Mouse (Mus musculus) embryonic facial prominence, embryonic 13.5 days (tissue): ENCODE results near the gene Steap2. TPM values are rescaled to one million over a fixed set of nuclear protein-coding genes. Genes with fewer than 3 reads are reported as not detected.
A peak's percentile ranks its signal among the peaks of the same experiment; 100 is the strongest.
"Not testable (repeated sequence)": the region's sequence is repeated elsewhere in the genome, so short reads cannot be mapped to it uniquely, and the experiment has no call there.

Experiments used
- ATAC-seq: fragments of 200-750 bp; cut with Nextera tagmentation; 2 replicates; pipeline ENCODE4 v1.8.0; 2017; ENCODE audit warnings: low read depth; ENCODE audit not compliant: insufficient number of reproducible peaks, insufficient read depth, low FRiP score, low TSS enrichment
- H3K27ac ChIP-seq: fragments of 300-500 bp; sonication (generic); 2 replicates; pipeline ENCODE4 v1.5.1; 2015; ENCODE audit warnings: moderate library complexity, mild to moderate bottlenecking, inconsistent platforms
- H3K27me3 ChIP-seq: fragments of 300-500 bp; sonication (generic); 2 replicates; pipeline ENCODE4 v1.6.1; 2015; ENCODE audit warnings: mild to moderate bottlenecking, inconsistent platforms
- H3K36me3 ChIP-seq: fragments of 300-500 bp; sonication (generic); 2 replicates; pipeline ENCODE4 v1.6.1; 2015; ENCODE audit warnings: mild to moderate bottlenecking, inconsistent platforms
- H3K4me1 ChIP-seq: fragments of 300-500 bp; sonication (generic); 2 replicates; pipeline ENCODE4 v1.6.1; 2015; ENCODE audit warnings: inconsistent platforms
- H3K4me2 ChIP-seq: fragments of 300-500 bp; sonication (generic); 2 replicates; pipeline ENCODE4 v1.6.1; 2015; ENCODE audit warnings: moderate library complexity, mild to moderate bottlenecking, inconsistent platforms
- H3K4me3 ChIP-seq: fragments of 300-500 bp; sonication (generic); 2 replicates; pipeline ENCODE4 v1.5.1; 2015; ENCODE audit warnings: mild to moderate bottlenecking, inconsistent platforms
- H3K9ac ChIP-seq: fragments of 300-500 bp; sonication (generic); 2 replicates; pipeline ENCODE4 v1.6.1; 2015; ENCODE audit warnings: mild to moderate bottlenecking, inconsistent platforms
- H3K9me3 ChIP-seq: fragments of 300-500 bp; sonication (generic); 2 replicates; pipeline ENCODE4 v1.6.1; 2016; ENCODE audit warnings: inconsistent platforms
- WGBS: fragments of 180-500 bp; shearing (Covaris S2); methylation state at CpG from one replicate; pipeline ENCODE4 v1.1.7; 2015; ENCODE audit warnings: mixed read lengths; 5-methylcytosine and 5-hydroxymethylcytosine counted together
- polyA plus RNA-seq: library from polyadenylated mRNA; unstranded; fragments of >200 nt; fragmentation: Nextera tagmentation; extraction: Ambion mirVana; gene quantifications from 2 replicates; pipeline ENCODE4 v1.2.1, GENCODE M21; 2015

The Steap2 gene
- polyA plus RNA-seq, 1 experiment from 2014 or later = 7.9 TPM

- Histone ChIP-seq H3K4me2 (no peak overlapping the region), H3K27ac (no peak overlapping the region), H3K4me1 (peaks cover 5% of the 10 kb centered on the region; the same call in 1 of the 2 replicates), H3K4me3 (no peak overlapping the region), H3K9ac (no peak overlapping the region), H3K9me3 (no peaks in the 10 kb centered on the region), H3K27me3 (no peaks in the 10 kb centered on the region), H3K36me3 (no peaks in the 10 kb centered on the region)
- WGBS = 92% methylated on average over 5 of the region's 5 CpGs
- no peak for ATAC-seq
Measured at GRCm38 (mm10) chr5:5695401-5695942, 1.1 kb upstream of the Steap2 start.

DNA sequence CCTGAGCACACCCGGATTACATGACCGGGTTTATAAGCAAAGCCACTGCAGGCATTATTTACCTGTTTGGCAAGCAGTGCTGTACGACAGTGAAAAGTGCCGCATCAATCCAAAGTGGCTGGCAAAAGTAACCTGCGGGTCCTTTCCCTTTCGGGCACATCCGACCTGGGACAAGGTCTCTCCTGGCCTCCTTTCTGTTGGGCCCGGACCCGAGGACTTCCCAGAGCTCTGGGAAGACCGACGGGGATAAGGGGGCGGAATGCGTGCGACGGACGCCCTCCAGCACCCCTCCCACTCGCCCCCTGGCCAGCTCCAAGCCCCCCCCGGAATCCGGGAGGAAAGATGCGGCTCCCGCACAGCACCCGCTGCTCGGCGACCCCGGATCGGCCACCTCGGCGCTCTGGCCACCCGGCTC, 830 bp downstream of the Steap2 start:
- no peaks in the 10 kb centered on the region for H3K36me3 ChIP-seq
- H3K4me3 ChIP-seq = peak overlapping the region; percentile 75
- under 1% methylated on average over 21 of the region's 29 CpGs for WGBS
- H3K9ac ChIP-seq = peak overlapping the region; percentile 84
- peak overlapping the region; percentile 79 for H3K4me2 ChIP-seq
- ATAC-seq = peak; percentile 60
- no peaks in the 10 kb centered on the region for H3K27me3 ChIP-seq
- H3K27ac ChIP-seq = peak overlapping the region; percentile 39; the same call in 1 of the 2 replicates
- no peaks in the 10 kb centered on the region for H3K9me3 ChIP-seq
- peaks cover 5% of the 10 kb centered on the region; the same call in 1 of the 2 replicates for H3K4me1 ChIP-seq

DNA sequence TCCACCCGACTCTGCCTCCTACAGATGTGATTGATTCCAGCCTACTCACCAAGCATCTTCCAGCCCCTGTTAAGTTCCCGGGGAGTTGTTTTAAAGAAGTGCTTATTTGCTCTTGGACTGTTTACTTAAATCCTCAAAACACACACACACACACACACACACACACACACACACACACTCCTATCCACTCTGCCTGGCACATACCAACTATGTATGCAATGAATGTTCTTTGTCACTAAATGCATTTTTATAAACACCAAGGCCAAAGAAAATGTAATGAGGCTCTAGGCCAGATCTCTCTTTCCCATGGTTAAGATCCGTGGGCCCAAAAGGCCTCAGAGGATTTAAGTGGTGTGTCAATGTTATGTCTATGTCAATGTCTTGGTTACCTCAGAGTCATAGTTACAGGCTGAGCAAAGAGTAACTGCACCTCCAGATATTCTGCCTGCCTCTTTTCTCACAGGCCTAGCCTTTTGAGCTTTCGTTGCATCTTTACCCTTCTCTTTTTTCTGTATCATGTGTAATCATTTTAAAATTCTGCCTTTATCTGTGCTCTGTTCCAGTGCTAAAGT, 2.1 kb downstream of the Steap2 start:
- 52% methylated on average over 4 of the region's 4 CpGs for WGBS
- Histone ChIP-seq H3K4me3 (no peak overlapping the region), H3K9me3 (no peaks in the 10 kb centered on the region), H3K36me3 (no peaks in the 10 kb centered on the region), H3K4me2 (no peak overlapping the region), H3K27me3 (no peaks in the 10 kb centered on the region), H3K9ac (no peak overlapping the region), H3K4me1 (peaks cover 5% of the 10 kb centered on the region; the same call in 1 of the 2 replicates), H3K27ac (no peak overlapping the region)
- no peak for ATAC-seq

GRCm38 (mm10) chr5:5688945-5689540, 5.3 kb downstream of the Steap2 start:
- H3K4me1 ChIP-seq = peaks cover 5% of the 10 kb centered on the region; the same call in 1 of the 2 replicates
- H3K36me3 ChIP-seq = no peaks in the 10 kb centered on the region
- no peak overlapping the region for H3K4me2 ChIP-seq
- no peak overlapping the region for H3K4me3 ChIP-seq
- no peak overlapping the region for H3K27ac ChIP-seq
- ATAC-seq = no peak
- H3K9ac ChIP-seq = no peak overlapping the region
- no peaks in the 10 kb centered on the region for H3K9me3 ChIP-seq
- WGBS = 74% methylated on average over 8 of the region's 8 CpGs
- H3K27me3 ChIP-seq = no peaks in the 10 kb centered on the region

DNA sequence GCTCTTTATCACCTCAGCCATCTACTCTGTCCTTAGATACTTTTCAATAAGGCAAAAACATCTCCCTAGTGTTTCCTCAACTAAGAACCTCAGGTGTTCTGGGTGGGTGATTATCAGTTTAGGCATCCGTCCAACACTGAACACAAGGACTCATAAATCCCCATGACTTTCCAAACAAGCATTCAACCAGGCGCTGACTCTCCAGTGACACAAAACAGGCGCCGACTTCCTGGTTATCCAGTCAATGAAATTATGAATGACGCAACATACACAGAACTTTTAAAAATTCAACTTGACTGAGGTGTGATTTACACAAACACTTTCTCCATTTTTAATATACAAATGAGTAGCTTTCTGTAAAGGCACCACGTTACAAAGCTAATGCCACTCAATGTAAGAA, 6.2 kb downstream of the Steap2 start:
- ATAC-seq = no peak
- H3K27me3 ChIP-seq = no peaks in the 10 kb centered on the region
- H3K4me2 ChIP-seq = no peak overlapping the region
- no peak overlapping the region for H3K4me3 ChIP-seq
- H3K9ac ChIP-seq = no peak overlapping the region
- H3K9me3 ChIP-seq = no peaks in the 10 kb centered on the region
- no peak overlapping the region for H3K27ac ChIP-seq
- peaks cover 5% of the 10 kb centered on the region; the same call in 1 of the 2 replicates for H3K4me1 ChIP-seq
- WGBS = 90% methylated on average over 6 of the region's 6 CpGs
- H3K36me3 ChIP-seq = no peaks in the 10 kb centered on the region

- no peak for ATAC-seq
- Histone ChIP-seq H3K4me3 (no peak overlapping the region), H3K4me1 (no peaks in the 10 kb centered on the region; the same call in 1 of the 2 replicates), H3K27ac (no peak overlapping the region), H3K4me2 (no peak overlapping the region), H3K9ac (no peak overlapping the region), H3K27me3 (no peaks in the 10 kb centered on the region), H3K36me3 (no peaks in the 10 kb centered on the region), H3K9me3 (no peaks in the 10 kb centered on the region)
- 5% methylated on average over 1 of the region's 1 CpGs for WGBS
Measured at GRCm38 (mm10) chr5:5686973-5687372, 7.4 kb downstream of the Steap2 start.

DNA sequence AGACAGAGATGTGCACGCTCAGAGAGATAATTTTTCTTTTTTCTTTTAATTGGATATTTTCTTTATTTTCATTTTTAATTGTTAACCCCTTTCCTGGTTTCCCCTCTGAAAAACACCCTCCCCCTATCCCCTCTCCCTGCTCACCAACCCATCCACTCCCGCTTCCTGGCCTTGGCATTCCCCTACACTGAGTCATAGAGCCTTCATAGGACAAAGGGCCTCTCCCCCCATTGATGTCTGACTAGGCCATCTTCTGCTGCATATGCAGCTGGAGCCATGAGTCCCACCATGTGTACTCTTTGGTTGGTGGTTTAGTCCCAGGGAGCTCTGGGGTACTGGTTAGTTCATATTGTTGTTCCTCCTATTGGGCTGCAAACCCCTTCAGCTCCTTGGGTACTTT, 9.4 kb downstream of the Steap2 start:
- not testable (repeated sequence) for ATAC-seq, H3K9ac ChIP-seq, H3K4me2 ChIP-seq, H3K36me3 ChIP-seq, H3K27me3 ChIP-seq, H3K4me3 ChIP-seq, H3K9me3 ChIP-seq, H3K27ac ChIP-seq, H3K4me1 ChIP-seq
- WGBS = 89% methylated on average over 2 of the region's 2 CpGs

DNA sequence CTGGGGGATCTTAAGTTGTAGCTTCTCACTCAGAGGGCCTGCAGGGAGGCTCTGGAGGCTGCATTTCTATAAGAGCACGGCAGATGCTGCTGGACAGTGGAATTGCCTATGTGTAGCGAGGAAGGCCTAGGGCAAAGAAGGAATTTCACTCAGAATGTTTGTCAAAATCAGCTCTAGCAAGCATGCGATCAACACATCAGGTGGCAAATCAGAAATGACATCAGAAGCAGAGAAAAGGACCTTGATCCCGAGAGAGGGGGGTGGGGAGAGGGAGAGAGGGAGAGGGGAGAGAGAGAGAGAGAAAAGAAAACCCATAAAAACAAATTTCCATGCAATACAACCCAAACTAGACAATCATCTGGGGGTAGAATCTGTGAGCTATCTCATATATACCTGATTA, 11.1 kb downstream of the Steap2 start:
- Histone ChIP-seq H3K9me3 (no peaks in the 10 kb centered on the region), H3K27ac (no peak overlapping the region), H3K4me3 (no peak overlapping the region), H3K36me3 (0 out of 2 replicates have a peak, but pooled peaks cover 3% of the 10 kb centered on the region), H3K4me2 (no peak overlapping the region), H3K9ac (no peak overlapping the region), H3K4me1 (no peaks in the 10 kb centered on the region; the same call in 1 of the 2 replicates), H3K27me3 (no peaks in the 10 kb centered on the region)
- 74% methylated on average over 4 of the region's 4 CpGs for WGBS
- no peak for ATAC-seq

- no peak overlapping the region for H3K4me2 ChIP-seq
- H3K27ac ChIP-seq = no peak overlapping the region
- ATAC-seq = no peak
- H3K9ac ChIP-seq = no peak overlapping the region
- H3K4me3 ChIP-seq = no peak overlapping the region
- no peaks in the 10 kb centered on the region for H3K4me1 ChIP-seq
- H3K27me3 ChIP-seq = no peaks in the 10 kb centered on the region
- peaks cover 13% of the 10 kb centered on the region for H3K36me3 ChIP-seq
- no peaks in the 10 kb centered on the region for H3K9me3 ChIP-seq
Measured at GRCm38 (mm10) chr5:5679459-5679858, 14.9 kb downstream of the Steap2 start.

- H3K4me3 ChIP-seq = no peak overlapping the region
- no peaks in the 10 kb centered on the region for H3K9me3 ChIP-seq
- H3K4me1 ChIP-seq = no peaks in the 10 kb centered on the region
- no peaks in the 10 kb centered on the region for H3K27me3 ChIP-seq
- H3K36me3 ChIP-seq = peaks cover 24% of the 10 kb centered on the region
- WGBS = 77% methylated on average over 3 of the region's 3 CpGs
- H3K27ac ChIP-seq = no peak overlapping the region
- H3K9ac ChIP-seq = no peak overlapping the region
- no peak for ATAC-seq
- no peak overlapping the region for H3K4me2 ChIP-seq
Measured at GRCm38 (mm10) chr5:5676082-5676481, 18.3 kb downstream of the Steap2 start.

DNA sequence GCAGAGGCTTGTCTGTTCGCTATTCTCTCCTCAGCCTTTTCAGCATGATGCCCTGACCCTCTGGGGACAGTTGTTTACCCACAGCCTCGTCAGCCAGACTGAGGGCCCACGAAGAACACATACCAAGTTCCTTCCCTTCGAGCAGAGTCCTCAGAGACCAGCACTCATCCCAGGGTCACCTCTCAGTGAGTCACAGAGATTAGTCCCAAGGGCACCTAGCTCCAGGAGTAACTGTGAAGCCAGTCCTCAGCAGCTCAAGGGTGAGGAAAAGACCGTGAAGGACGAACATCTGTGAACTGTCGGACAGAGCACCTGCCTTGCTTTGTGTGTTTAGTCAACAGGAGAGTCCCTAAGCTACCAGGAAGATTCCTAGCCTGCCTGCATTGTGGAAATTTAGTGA, 25.5 kb downstream of the Steap2 start:
- no peaks in the 10 kb centered on the region for H3K9me3 ChIP-seq
- no peak overlapping the region for H3K27ac ChIP-seq
- H3K4me3 ChIP-seq = no peak overlapping the region
- H3K4me1 ChIP-seq = peaks cover 6% of the 10 kb centered on the region; the same call in 1 of the 2 replicates
- no peaks in the 10 kb centered on the region for H3K27me3 ChIP-seq
- ATAC-seq = no peak
- H3K4me2 ChIP-seq = no peak overlapping the region
- 71% methylated on average over 7 of the region's 7 CpGs for whole genome bisulfite sequencing
- H3K9ac ChIP-seq = no peak overlapping the region
- peaks cover 14% of the 10 kb centered on the region for H3K36me3 ChIP-seq

GRCm38 (mm10) chr5:5664371-5664926, 29.9 kb downstream of the Steap2 start:
- ATAC-seq = no peak
- Histone ChIP-seq H3K9me3 (no peaks in the 10 kb centered on the region), H3K27ac (no peak overlapping the region), H3K27me3 (no peaks in the 10 kb centered on the region), H3K4me2 (peak overlapping the region; percentile 98), H3K9ac (peak overlapping the region; percentile 81), H3K36me3 (peaks cover 3% of the 10 kb centered on the region; the same call in 1 of the 2 replicates), H3K4me3 (peak overlapping the region; percentile 70), H3K4me1 (peaks cover 6% of the 10 kb centered on the region; the same call in 1 of the 2 replicates)
- 47% methylated on average over 6 of the region's 6 CpGs for WGBS
